ENCODE assay signal across 8 mouse cellular contexts in genomic region chr17:47595248-47596161, GRCm38 (mm10). TPM values are rescaled to one million over a fixed set of nuclear protein-coding genes. Genes with fewer than 3 reads are reported as not detected.
A peak's percentile ranks its signal among the peaks of the same experiment; 100 is the strongest.
DNase-seq lines count a peak whose midpoint lies in the region; ATAC-seq and TF ChIP-seq lines count a peak whose summit lies in the region.

No protein-coding gene starts in this region.

- ATAC-seq in limb, embryonic 13.5 days (ENCODE audit: low FRiP score, low read depth), result peak; percentile 70
- ATAC-seq in midbrain, embryonic 13.5 days, result peak; percentile 40
- no peak for ATAC-seq in frontal cortex, adult (ENCODE audit: low TSS enrichment)

- peak overlapping the region; percentile 89 for H3K4me2 ChIP-seq in limb, embryonic 13.5 days (replicated peaks)
- peak overlapping the region; percentile 96 for H3K4me2 ChIP-seq in midbrain, embryonic 13.5 days (replicated peaks)

- no peaks in the 10 kb centered on the region for H3K27me3 ChIP-seq in limb, embryonic 13.5 days
- H3K27me3 ChIP-seq in midbrain, embryonic 13.5 days, result no peaks in the 10 kb centered on the region
- H3K27me3 ChIP-seq in testis, adult 2 months (ENCODE audit: control insufficient read depth, insufficient read depth, low read length), result no peaks in the 10 kb centered on the region

- H3K9me3 ChIP-seq in limb, embryonic 13.5 days, result no peaks in the 10 kb centered on the region
- no peaks in the 10 kb centered on the region for H3K9me3 ChIP-seq in midbrain, embryonic 13.5 days

- DNase-seq in 3134 (ENCODE audit: extremely low read depth, insufficient read length, low spot score), result peak; percentile 66
- DNase-seq in adrenal gland, adult 18-20 months (ENCODE audit: low spot score in 2 of 2), result peak; percentile 44 to 54
- DNase-seq in fibroblast of lung, adult 2 months (ENCODE audit: low read depth), result peak; percentile 63
- DNase-seq in heart, postnatal 4 days, result peak; percentile 71

- H3K4me1 ChIP-seq in limb, embryonic 13.5 days, result peaks cover 37% of the 10 kb centered on the region
- H3K4me1 ChIP-seq in midbrain, embryonic 13.5 days (replicated peaks), result peaks cover 55% of the 10 kb centered on the region
- peaks cover 29% of the 10 kb centered on the region for H3K4me1 ChIP-seq in testis, adult 2 months (ENCODE audit: control insufficient read depth, insufficient read depth, low read length)

- peak overlapping the region; percentile 96 for H3K4me3 ChIP-seq in limb, embryonic 13.5 days
- H3K4me3 ChIP-seq in midbrain, embryonic 13.5 days (replicated peaks), result peak overlapping the region; percentile 71
- peak overlapping the region; percentile 81 for H3K4me3 ChIP-seq in testis, adult 2 months (ENCODE audit: control insufficient read depth, low read depth, low read length)

- WGBS in limb, embryonic 13.5 days, result 0% methylated on average over 21 of the region's 21 CpGs
- under 1% methylated on average over 21 of the region's 21 CpGs for WGBS in midbrain, embryonic 13.5 days

- no peak for TF ChIP-seq CTCF in testis, adult 2 months (IDR thresholded peaks at IDR 0.05; ENCODE audit: control insufficient read depth, insufficient read depth, insufficient replicate concordance, low read depth, low read length)

- no peak for TF ChIP-seq POLR2A in testis, adult 2 months (IDR thresholded peaks at IDR 0.05; ENCODE audit: control insufficient read depth, low read depth, low read length)

- H3K36me3 ChIP-seq in limb, embryonic 13.5 days, result peaks cover 40% of the 10 kb centered on the region
- H3K36me3 ChIP-seq in midbrain, embryonic 13.5 days, result peaks cover 21% of the 10 kb centered on the region
- H3K36me3 ChIP-seq in testis, adult 2 months (ENCODE audit: control insufficient read depth, insufficient read depth, low read length), result no peaks in the 10 kb centered on the region

- H3K27ac ChIP-seq in limb, embryonic 13.5 days, result peak overlapping the region; percentile 99
- H3K27ac ChIP-seq in midbrain, embryonic 13.5 days, result peak overlapping the region; percentile 88
- H3K27ac ChIP-seq in testis, adult 2 months (ENCODE audit: control insufficient read depth, insufficient read depth, low read depth, low read length), result peak overlapping the region; percentile 57

- H3K9ac ChIP-seq in limb, embryonic 13.5 days, result peak overlapping the region; percentile 96
- peak overlapping the region; percentile 67 for H3K9ac ChIP-seq in midbrain, embryonic 13.5 days (replicated peaks)

RNA-seq across cellular contexts. Expression of gene Bysl, which starts 15.8 kb away (rescaled TPM):
- 10 to 100 TPM; 23.0 to 24.2 TPM for total RNA-seq in adrenal gland, adult 18-20 months (2021)
- total RNA-seq in heart, postnatal 4 days (2021), result 10 to 100 TPM; 21.7 to 22.2 TPM
- 26.6 and 28.6 TPM in 2 replicates for polyA plus RNA-seq in limb, embryonic 13.5 days (2015; fragmentation: Nextera tagmentation; extraction: Ambion mirVana)
- 31.9 and 32.4 TPM in 2 replicates for polyA plus RNA-seq in midbrain, embryonic 13.5 days (2015; fragmentation: Nextera tagmentation; extraction: Ambion mirVana)
- polyA plus RNA-seq in testis, adult 2 months (2012; rRNA removed), result 16.3 and 17.6 TPM in 2 replicates

RNA-seq across cellular contexts. Expression of gene Med20, which starts 15.9 kb away (rescaled TPM):
- total RNA-seq in adrenal gland, adult 18-20 months (2021), result 10 to 100 TPM; 50.1 to 50.3 TPM
- total RNA-seq in heart, postnatal 4 days (2021), result 10 to 100 TPM; 20.3 to 20.7 TPM
- 50.6 and 52.2 TPM in 2 replicates for polyA plus RNA-seq in limb, embryonic 13.5 days (2015; fragmentation: Nextera tagmentation; extraction: Ambion mirVana)
- polyA plus RNA-seq in midbrain, embryonic 13.5 days (2015; fragmentation: Nextera tagmentation; extraction: Ambion mirVana), result 43.8 and 44.3 TPM in 2 replicates
- 13.4 and 17.0 TPM in 2 replicates for polyA plus RNA-seq in testis, adult 2 months (2012; rRNA removed)

RNA-seq across cellular contexts. Expression of gene Gm20517, which starts 15.9 kb away (rescaled TPM):
- total RNA-seq in adrenal gland, adult 18-20 months (2021), result 1 to 10 TPM; 1.6 to 3.4 TPM
- 1 to 10 TPM; 3.9 to 4.4 TPM for total RNA-seq in heart, postnatal 4 days (2021)
- 1.8 and 2.2 TPM in 2 replicates for polyA plus RNA-seq in limb, embryonic 13.5 days (2015; fragmentation: Nextera tagmentation; extraction: Ambion mirVana)
- polyA plus RNA-seq in midbrain, embryonic 13.5 days (2015; fragmentation: Nextera tagmentation; extraction: Ambion mirVana), result 2.4 and 3.7 TPM in 2 replicates
- polyA plus RNA-seq in testis, adult 2 months (2012; rRNA removed), result 20.6 and 25.0 TPM in 2 replicates

RNA-seq across cellular contexts. Expression of gene Usp49, which starts 35.0 kb away (rescaled TPM):
- total RNA-seq in adrenal gland, adult 18-20 months (2021), result 1 to 10 TPM; 3.0 to 4.1 TPM
- 1 to 10 TPM; 7.3 to 9.7 TPM for total RNA-seq in heart, postnatal 4 days (2021)
- polyA plus RNA-seq in limb, embryonic 13.5 days (2015; fragmentation: Nextera tagmentation; extraction: Ambion mirVana), result 5.6 and 7.4 TPM in 2 replicates
- 10.0 and 10.8 TPM in 2 replicates for polyA plus RNA-seq in midbrain, embryonic 13.5 days (2015; fragmentation: Nextera tagmentation; extraction: Ambion mirVana)
- 67.0 and 80.5 TPM in 2 replicates for polyA plus RNA-seq in testis, adult 2 months (2012; rRNA removed)
